Mouse (Mus musculus) forebrain, embryonic 15.5 days (tissue): ENCODE measurements around the gene Ndufv1. TPM values are rescaled to one million over a fixed set of nuclear protein-coding genes. Genes with fewer than 3 reads are reported as not detected.
"Not testable (repeated sequence)": the region's sequence is repeated elsewhere in the genome, so short reads cannot be mapped to it uniquely, and the experiment has no call there.

Experiments used
- ATAC-seq: fragments of 200-750 bp; cut with Nextera tagmentation; replicated peaks from 2 replicates; pipeline ENCODE4 v1.8.0; 2017; ENCODE audit warnings: mild to moderate bottlenecking, moderate TSS enrichment, moderate library complexity
- H3K27ac ChIP-seq: fragments of 300-500 bp; sonication (generic); replicated peaks from 2 replicates; pipeline ENCODE4 v1.5.1; 2015; ENCODE audit warnings: mild to moderate bottlenecking, inconsistent platforms
- H3K27me3 ChIP-seq: fragments of 300-500 bp; sonication (generic); 2 replicates; pipeline ENCODE4 v1.6.1; 2015; ENCODE audit warnings: inconsistent platforms
- H3K36me3 ChIP-seq: fragments of 300-500 bp; sonication (generic); 2 replicates; pipeline ENCODE4 v1.6.1; 2015; ENCODE audit warnings: mild to moderate bottlenecking, inconsistent platforms
- H3K4me1 ChIP-seq: fragments of 300-500 bp; sonication (generic); 2 replicates; pipeline ENCODE4 v1.6.1; 2015; ENCODE audit warnings: inconsistent platforms
- H3K4me2 ChIP-seq: fragments of 300-500 bp; sonication (generic); replicated peaks from 2 replicates; pipeline ENCODE4 v1.6.1; 2015; ENCODE audit warnings: mild to moderate bottlenecking, inconsistent platforms
- H3K4me3 ChIP-seq: fragments of 300-500 bp; sonication (generic); 2 replicates; pipeline ENCODE4 v1.5.1; 2015; ENCODE audit warnings: mild to moderate bottlenecking, inconsistent platforms
- H3K9ac ChIP-seq: fragments of 300-500 bp; sonication (generic); replicated peaks from 2 replicates; pipeline ENCODE4 v1.6.1; 2015; ENCODE audit warnings: mild to moderate bottlenecking, inconsistent platforms
- H3K9me3 ChIP-seq: fragments of 300-500 bp; sonication (generic); 2 replicates; pipeline ENCODE4 v1.6.1; 2016; ENCODE audit warnings: inconsistent platforms
- WGBS: fragments of 180-500 bp; shearing (Covaris S2); methylation state at CpG from one replicate; pipeline ENCODE4 v1.1.7; 2015; ENCODE audit warnings: mixed read lengths; 5-methylcytosine and 5-hydroxymethylcytosine counted together
- polyA plus RNA-seq: library from polyadenylated mRNA; unstranded; fragments of >200 nt; fragmentation: Nextera tagmentation; extraction: Ambion mirVana; gene quantifications from 2 replicates; pipeline ENCODE4 v1.2.1, GENCODE M21; 2015

The Ndufv1 gene
- polyA plus RNA-seq: 225 and 228 TPM in 2 replicates

- H3K27me3 ChIP-seq: no peaks in the 10 kb centered on the region
- H3K4me2 ChIP-seq: peak within 1 kb of the TSS; percentile 57
- peak; percentile 100 for ATAC-seq
- H3K9me3 ChIP-seq: no peaks in the 10 kb centered on the region
- H3K4me3 ChIP-seq: peak within 1 kb of the TSS; percentile 89
- peak within 1 kb of the TSS; percentile 79 for H3K9ac ChIP-seq
- peak within 1 kb of the TSS; percentile 73 for H3K27ac ChIP-seq
- H3K4me1 ChIP-seq: peaks cover 17% of the 10 kb centered on the region
- WGBS: under 1% methylated on average over 45 of the region's 45 CpGs
- H3K36me3 ChIP-seq: peaks cover 24% of the 10 kb centered on the region
These were observed at the start of gene Ndufv1 for GRCm38 (mm10) chr19:4012432-4013022. Gene Ndufv1, minus strand, starts transcription at chr19:4012806.

DNA sequence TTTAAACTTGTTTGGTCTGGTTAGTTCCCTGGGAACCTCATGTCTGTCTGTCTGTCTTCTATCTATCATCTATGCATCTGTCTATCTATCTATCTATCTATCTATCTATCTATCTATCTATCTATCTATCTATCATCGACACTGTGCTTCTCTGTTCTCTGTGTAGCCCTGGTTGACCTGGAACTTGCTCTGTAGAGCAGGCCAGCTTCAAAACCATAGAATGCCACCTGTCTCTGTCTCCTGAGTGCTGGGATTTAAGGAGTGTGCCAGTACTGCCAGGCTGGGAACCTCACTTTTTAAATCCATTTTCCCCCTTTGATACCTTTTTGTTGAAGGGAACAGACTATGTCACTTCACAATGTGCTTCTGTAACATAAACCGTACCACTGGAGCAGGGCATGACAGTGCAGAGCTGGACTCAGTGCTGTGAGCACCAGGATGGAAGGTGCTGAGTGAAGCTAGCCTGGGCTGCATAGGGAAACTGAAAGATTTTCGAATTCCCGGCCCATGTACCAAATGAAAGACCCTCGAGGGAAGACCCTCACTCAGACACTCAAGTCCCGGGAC is 48.4 kb upstream of the Ndufv1 start:
- H3K27ac ChIP-seq: no peak overlapping the region
- no peaks in the 10 kb centered on the region for H3K27me3 ChIP-seq
- no peaks in the 10 kb centered on the region for H3K9me3 ChIP-seq
- H3K9ac ChIP-seq: no peak overlapping the region
- H3K36me3 ChIP-seq: no peaks in the 10 kb centered on the region
- H3K4me3 ChIP-seq: no peak overlapping the region
- H3K4me2 ChIP-seq: no peak overlapping the region
- ATAC-seq: no peak
- H3K4me1 ChIP-seq: no peaks in the 10 kb centered on the region
- 87% methylated on average over 6 of the region's 6 CpGs for WGBS

GRCm38 (mm10) chr19:4060044-4060898 is 47.7 kb upstream of the Ndufv1 start:
- H3K27me3 ChIP-seq, H3K9me3 ChIP-seq, ATAC-seq, H3K27ac ChIP-seq, H3K4me1 ChIP-seq, H3K9ac ChIP-seq, H3K4me3 ChIP-seq, H3K4me2 ChIP-seq, H3K36me3 ChIP-seq: not testable (repeated sequence)
- WGBS: 93% methylated on average over 8 of the region's 8 CpGs

DNA sequence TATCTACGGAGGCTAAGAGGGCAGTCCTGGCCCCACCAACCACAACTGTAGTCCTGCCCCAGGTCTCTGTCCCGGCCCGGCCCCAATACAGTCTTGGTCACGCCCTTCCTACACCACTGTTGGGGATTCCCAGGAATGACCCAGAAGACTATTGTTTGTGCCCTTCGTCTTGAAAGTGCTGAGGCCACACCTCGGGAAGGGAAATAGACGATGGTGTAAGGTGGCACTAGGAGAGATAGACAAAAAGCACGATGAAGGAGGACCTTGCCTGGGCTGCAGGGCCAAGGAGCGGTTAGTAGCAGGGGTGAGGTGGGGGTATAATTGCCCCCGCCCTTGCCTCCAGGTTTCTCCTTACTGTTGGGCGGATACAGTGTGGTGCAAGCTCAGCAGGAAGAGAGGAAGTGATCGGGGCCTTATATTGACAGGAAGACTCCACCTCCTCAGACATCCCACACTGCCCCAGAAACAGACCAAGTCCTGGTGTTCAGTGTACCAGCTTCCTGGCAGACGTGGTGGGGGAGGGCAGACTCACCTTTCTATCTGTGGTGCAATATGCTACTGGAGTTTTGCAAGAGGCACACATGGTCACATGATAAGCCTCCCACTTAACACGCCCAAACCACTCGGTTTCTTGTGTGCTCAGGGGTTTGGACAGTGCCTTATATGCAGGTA is 46.6 kb upstream of the Ndufv1 start, which contains the start of gene Gstp3:
Gene Gstp3, minus strand, starts transcription at position 501 of the 672 bp plus-strand sequence.
- WGBS: 84% methylated on average over 15 of the region's 15 CpGs
- Histone ChIP-seq H3K4me1 (no peaks in the 10 kb centered on the region), H3K9ac (no peak within 1 kb of the TSS), H3K36me3 (no peaks in the 10 kb centered on the region), H3K9me3 (no peaks in the 10 kb centered on the region), H3K27me3 (no peaks in the 10 kb centered on the region), H3K27ac (no peak within 1 kb of the TSS), H3K4me2 (no peak within 1 kb of the TSS), H3K4me3 (no peak within 1 kb of the TSS)
- no peak for ATAC-seq

DNA sequence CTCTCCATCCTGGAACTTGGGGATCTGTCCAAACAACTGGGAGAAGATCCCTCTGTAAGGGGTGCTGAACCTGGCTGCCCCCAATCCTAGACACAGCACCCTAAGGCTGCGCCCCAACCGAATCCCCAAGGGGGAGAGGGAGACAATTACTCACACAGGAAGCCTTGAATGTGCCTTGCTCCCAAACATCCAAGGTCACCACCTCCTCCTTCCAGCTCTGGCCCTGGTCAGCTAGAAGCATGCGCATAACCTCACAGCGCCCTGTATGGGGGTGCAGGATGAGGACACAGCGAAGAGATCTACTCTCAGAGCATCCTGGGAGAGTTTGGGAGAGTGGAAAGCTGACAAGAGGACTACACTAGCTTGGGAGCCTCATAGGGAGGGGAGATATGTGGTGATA is 46.0 kb upstream of the Ndufv1 start:
- H3K4me3 ChIP-seq: no peak overlapping the region
- no peak overlapping the region for H3K4me2 ChIP-seq
- no peaks in the 10 kb centered on the region for H3K4me1 ChIP-seq
- no peak overlapping the region for H3K27ac ChIP-seq
- 88% methylated on average over 5 of the region's 5 CpGs for WGBS
- no peaks in the 10 kb centered on the region for H3K9me3 ChIP-seq
- ATAC-seq: no peak
- H3K9ac ChIP-seq: no peak overlapping the region
- H3K27me3 ChIP-seq: no peaks in the 10 kb centered on the region
- no peaks in the 10 kb centered on the region for H3K36me3 ChIP-seq

DNA sequence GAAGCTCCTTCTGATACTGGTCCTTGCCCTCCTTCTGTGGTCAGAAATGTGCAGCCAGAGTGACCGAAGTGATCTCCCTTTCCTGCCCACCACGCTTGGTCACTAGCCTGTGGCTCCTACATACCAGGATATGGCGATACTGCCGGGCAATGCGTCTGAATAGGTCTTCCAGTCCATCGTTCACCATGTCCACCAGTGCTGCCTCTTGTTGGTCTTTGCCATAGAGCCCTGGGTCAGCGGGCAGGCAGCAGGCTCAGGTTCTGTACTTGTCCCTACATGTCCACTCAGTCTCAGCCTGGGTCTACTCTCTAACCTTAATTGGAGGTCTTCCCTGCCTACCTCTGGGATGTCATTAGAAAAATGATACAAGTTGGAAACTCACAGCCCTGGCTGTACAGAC is 45.4 kb upstream of the Ndufv1 start:
- Histone ChIP-seq H3K4me3 (no peak overlapping the region), H3K9ac (no peak overlapping the region), H3K4me1 (no peaks in the 10 kb centered on the region), H3K9me3 (no peaks in the 10 kb centered on the region), H3K36me3 (no peaks in the 10 kb centered on the region), H3K27me3 (no peaks in the 10 kb centered on the region), H3K4me2 (no peak overlapping the region), H3K27ac (no peak overlapping the region)
- no peak for ATAC-seq
- 93% methylated on average over 7 of the region's 7 CpGs for WGBS

DNA sequence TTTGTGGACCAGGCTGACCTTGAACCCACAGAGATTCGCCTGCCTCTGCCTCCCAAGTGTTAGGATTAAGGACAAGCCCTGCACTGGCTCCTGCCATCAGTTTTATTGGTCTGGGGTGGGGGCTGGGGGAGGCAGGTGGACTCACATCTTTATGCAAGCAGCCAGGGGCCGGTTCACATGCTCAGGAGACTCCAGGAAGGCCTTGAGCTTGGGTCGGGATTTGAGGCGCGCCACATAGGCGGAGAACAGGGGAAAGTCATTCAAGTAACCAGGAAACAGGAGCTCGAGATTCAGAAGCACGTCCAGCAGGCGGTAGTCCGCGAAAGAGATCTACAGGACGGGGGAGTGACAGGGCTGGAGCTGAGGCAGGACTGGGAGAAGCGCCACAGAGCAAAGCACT is 44.8 kb upstream of the Ndufv1 start:
- no peaks in the 10 kb centered on the region for H3K4me1 ChIP-seq
- no peaks in the 10 kb centered on the region for H3K9me3 ChIP-seq
- WGBS: 83% methylated on average over 13 of the region's 13 CpGs
- no peak overlapping the region for H3K9ac ChIP-seq
- ATAC-seq: no peak
- no peaks in the 10 kb centered on the region for H3K36me3 ChIP-seq
- H3K27me3 ChIP-seq: no peaks in the 10 kb centered on the region
- no peak overlapping the region for H3K4me2 ChIP-seq
- no peak overlapping the region for H3K4me3 ChIP-seq
- no peak overlapping the region for H3K27ac ChIP-seq

GRCm38 (mm10) chr19:4056727-4057126 is 44.1 kb upstream of the Ndufv1 start:
- H3K9ac ChIP-seq: no peak overlapping the region
- H3K27me3 ChIP-seq: no peaks in the 10 kb centered on the region
- ATAC-seq: no peak
- H3K27ac ChIP-seq: no peak overlapping the region
- no peaks in the 10 kb centered on the region for H3K9me3 ChIP-seq
- H3K4me2 ChIP-seq: no peak overlapping the region
- no peak overlapping the region for H3K4me3 ChIP-seq
- 28% methylated on average over 4 of the region's 4 CpGs for WGBS
- no peaks in the 10 kb centered on the region for H3K36me3 ChIP-seq
- no peaks in the 10 kb centered on the region for H3K4me1 ChIP-seq

DNA sequence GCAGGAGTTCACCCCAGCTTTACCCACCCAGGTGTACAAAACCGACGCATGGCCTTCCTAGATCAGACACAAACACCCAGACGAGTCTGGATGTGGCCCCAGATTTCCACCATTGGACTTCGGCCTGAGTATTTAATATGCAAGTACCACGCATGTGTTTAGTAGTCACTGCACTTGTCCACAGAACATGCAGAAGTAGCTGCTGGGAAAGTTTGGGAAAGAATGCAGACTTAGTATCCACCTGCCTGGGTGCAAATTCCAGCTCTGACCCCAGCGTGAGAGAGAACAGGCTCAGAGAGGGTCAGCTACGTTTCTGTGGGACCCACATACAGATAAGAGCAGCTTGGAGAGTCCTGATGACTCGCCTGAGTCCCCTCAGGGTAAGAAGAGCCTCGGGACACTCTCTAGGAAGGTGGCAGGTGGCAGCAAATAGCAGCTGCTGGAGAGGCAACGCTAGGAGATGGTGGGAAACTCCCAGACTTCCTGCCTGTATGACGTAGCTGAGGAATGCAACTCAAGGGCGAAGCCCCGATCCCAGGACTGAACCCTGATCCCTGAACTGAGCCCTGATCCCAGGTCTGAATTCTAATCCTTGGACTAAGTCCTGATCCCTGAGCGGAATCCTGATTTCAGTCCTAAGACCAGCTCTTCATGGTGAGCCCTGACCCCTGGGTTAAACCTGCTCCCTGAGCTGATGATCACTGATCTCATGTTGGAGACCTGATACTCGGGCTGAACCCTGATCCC is 43.5 kb upstream of the Ndufv1 start:
- no peaks in the 10 kb centered on the region for H3K36me3 ChIP-seq
- no peaks in the 10 kb centered on the region for H3K4me1 ChIP-seq
- 66% methylated on average over 15 of the region's 15 CpGs for WGBS
- no peaks in the 10 kb centered on the region for H3K27me3 ChIP-seq
- no peak overlapping the region for H3K4me3 ChIP-seq
- no peak overlapping the region for H3K9ac ChIP-seq
- no peak overlapping the region for H3K27ac ChIP-seq
- H3K4me2 ChIP-seq: no peak overlapping the region
- H3K9me3 ChIP-seq: no peaks in the 10 kb centered on the region
- ATAC-seq: no peak

DNA sequence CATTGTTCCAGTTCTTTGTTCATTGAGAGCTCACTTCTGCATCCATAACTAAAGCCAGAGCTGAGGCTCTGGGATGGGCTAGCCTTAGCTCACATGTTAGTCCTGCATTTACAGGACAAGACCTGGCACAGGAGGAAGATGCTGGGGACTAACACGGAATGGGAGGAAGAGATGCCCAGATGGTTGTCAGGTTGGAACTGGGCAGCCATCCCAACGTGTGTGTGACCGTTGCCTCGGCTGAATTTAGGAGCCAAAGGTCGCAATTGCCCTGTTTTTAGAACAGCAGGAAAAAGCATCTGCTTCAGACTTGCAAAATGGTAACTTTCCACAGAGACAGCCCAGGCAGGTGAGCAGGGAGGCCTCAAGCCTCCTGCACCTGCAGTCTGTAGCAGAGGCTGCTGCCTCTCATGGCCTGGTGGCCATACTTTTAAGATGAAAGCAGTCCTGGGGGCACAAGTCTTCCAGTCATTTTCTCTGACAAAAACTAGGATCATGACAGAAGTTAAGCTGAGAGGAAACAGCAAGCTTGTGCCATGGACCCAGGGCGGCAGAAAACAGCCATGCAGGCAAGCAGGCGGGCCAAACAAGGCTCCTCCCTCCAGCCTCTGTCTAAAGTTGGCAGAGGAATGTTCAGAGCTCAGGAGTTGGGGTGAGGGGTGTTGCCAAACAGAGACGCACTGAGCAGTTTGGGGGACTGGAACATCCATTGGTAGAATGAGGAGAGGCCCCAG is 42.8 kb upstream of the Ndufv1 start:
- H3K4me3 ChIP-seq: no peak overlapping the region
- H3K4me1 ChIP-seq: no peaks in the 10 kb centered on the region
- H3K36me3 ChIP-seq: no peaks in the 10 kb centered on the region
- H3K27ac ChIP-seq: no peak overlapping the region
- no peak overlapping the region for H3K9ac ChIP-seq
- no peaks in the 10 kb centered on the region for H3K9me3 ChIP-seq
- WGBS: 74% methylated on average over 8 of the region's 8 CpGs
- ATAC-seq: no peak
- no peaks in the 10 kb centered on the region for H3K27me3 ChIP-seq
- H3K4me2 ChIP-seq: no peak overlapping the region

GRCm38 (mm10) chr19:4054613-4055012 is 42.0 kb upstream of the Ndufv1 start:
- no peaks in the 10 kb centered on the region for H3K4me1 ChIP-seq
- no peak for ATAC-seq
- 88% methylated on average over 5 of the region's 5 CpGs for WGBS
- H3K9me3 ChIP-seq: no peaks in the 10 kb centered on the region
- no peak overlapping the region for H3K4me2 ChIP-seq
- H3K36me3 ChIP-seq: no peaks in the 10 kb centered on the region
- no peaks in the 10 kb centered on the region for H3K27me3 ChIP-seq
- no peak overlapping the region for H3K4me3 ChIP-seq
- no peak overlapping the region for H3K27ac ChIP-seq
- no peak overlapping the region for H3K9ac ChIP-seq
